Mouse (Mus musculus): ENCODE data around the gene Adgb.

Adgb gene

GRCm38 (mm10) chr10:10352184-10352583 lies 119.9 kb downstream of the Adgb start:
- no peak for DNase-seq (ENCODE audit: low spot score in 2 of 2)

DNA sequence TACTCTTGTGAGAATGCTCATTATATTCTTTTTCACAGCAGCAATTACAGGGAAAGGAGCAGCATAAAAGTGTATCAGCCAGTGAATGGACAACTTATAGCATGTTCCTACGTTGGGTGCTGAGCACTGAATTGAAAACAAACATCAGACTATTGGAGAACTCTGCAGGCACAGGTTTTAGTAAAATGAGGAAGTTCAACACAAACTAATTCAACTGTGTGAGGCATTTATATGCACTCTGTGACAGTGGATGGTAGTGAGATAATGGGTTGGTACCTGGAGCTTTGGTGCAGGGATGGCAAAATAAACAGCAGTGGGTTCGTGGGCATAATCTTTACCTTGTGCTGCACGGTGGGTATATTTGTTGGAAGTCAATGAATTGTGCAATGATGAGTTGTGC lies 121.6 kb downstream of the Adgb start:
- no peak for DNase-seq (ENCODE audit: low spot score in 2 of 2)

DNA sequence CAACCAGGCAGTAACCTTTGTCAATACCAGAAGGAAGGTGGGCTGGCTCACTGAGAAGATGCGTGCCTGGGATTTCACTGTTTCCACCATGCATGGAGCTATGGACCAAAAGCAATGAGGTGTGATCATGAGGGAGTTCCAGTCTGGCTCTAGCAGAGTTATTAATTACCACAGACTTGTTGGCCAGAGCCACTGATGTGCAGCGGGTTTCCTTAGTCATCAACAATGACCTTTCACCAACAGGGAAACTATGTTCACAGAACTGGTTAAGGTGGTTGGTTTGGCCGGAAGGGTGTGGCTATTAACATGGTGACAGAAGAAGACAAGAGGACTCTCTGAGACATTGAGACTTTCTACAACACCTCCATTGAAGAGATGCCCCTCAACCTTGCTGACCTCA lies 128.2 kb downstream of the Adgb start:
- no peak for DNase-seq (ENCODE audit: low spot score in 2 of 2)

DNA sequence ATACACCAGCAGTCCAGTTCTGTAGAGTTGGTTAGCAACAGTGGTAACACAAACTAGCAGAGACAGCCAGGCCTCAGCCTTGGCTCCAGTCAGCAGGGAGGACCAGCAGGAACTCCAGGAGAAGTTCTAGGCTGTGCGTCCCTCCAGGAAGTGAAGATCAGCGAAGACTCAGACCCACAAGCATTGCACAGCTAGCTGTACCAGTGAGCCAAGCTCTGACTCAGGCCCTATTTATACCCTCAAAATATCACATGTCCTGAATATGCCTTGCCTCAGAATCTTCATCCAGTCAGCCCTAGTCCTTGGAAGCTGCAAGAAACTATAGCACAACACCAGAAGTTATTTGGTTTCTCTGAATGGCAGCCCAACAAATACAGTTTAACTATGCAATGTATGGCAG lies 146.6 kb downstream of the Adgb start:
- peak; percentile 19 to 42 for DNase-seq (ENCODE audit: low spot score in 2 of 2)

DNA sequence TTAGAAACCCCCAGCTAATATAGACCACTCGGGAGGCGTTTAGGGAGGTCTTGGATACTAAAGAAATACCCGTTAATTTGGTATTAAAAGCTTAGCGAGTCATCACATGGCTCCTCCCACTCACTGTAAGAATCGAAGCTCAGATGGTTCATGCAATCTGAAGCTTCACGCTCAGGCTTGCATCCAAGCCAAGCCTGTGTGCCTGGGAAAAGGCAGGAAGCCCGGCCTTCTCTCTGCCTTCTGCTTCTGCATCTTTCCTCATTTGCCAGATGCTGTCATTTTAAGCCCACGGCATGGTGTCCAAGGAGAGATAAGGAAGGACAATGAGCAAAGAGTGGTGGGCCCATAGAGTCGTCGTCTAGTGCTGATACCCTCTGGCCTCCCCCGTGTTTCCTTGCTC lies 149.2 kb downstream of the Adgb start:
- no peak for DNase-seq (ENCODE audit: low spot score in 2 of 2)

DNA sequence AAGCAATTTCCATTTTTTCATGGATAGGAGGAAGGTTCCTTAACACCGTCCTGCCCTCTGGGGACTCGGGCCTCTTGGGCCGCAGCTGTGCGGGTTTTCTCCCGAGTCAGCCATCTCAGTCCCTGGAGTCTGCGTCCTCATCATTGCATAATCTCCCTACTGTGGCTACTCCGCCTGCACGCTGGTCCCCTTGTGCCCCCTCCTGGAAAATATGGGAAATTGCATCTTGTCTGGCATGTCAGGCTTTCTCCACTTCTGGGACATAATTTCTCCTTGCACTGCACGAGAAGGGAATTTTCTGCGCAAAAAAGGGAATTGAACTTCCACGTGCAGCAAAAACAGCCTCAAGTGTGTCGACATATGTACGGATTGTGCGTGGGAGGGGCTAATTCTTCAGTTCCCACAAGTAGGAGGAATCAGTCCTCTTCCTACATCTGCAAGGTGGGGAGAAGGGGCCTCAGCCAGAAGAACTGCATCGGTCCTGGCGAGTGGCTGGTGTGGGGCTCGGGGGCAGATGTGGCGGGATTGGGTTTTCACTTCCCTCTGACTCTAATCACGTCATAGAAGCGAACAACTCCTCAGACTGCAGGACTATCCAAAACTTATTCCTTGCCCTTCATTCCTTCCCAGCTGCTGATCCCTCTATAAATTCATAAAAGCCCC lies 150.9 kb downstream of the Adgb start:
- peak; percentile 71 to 74 for DNase-seq (ENCODE audit: low spot score in 2 of 2)

- DNase-seq (ENCODE audit: low spot score in 2 of 2): no peak
Observed at GRCm38 (mm10) chr10:10320364-10321083, 151.6 kb downstream of the Adgb start.

DNA sequence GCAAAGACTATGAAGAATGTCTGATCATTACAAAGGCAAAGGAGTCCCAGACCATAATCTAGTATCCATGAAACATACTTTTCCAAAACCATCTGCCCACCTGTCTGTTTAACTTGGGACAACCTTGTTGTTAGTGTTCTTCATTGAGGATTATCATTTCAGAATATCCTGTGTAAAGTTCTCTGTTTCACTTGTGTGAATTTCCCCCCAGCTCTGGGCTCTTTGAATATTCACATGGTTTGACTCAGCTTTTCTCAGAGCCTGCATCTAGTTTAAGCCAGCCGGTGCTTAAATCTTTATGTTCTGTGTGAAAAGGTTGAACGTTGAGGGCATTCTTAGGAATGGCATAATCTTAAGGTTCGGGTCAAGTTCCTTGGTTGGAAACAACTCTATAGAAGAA lies 154.0 kb downstream of the Adgb start:
- no peak for DNase-seq (ENCODE audit: low spot score in 2 of 2)

DNA sequence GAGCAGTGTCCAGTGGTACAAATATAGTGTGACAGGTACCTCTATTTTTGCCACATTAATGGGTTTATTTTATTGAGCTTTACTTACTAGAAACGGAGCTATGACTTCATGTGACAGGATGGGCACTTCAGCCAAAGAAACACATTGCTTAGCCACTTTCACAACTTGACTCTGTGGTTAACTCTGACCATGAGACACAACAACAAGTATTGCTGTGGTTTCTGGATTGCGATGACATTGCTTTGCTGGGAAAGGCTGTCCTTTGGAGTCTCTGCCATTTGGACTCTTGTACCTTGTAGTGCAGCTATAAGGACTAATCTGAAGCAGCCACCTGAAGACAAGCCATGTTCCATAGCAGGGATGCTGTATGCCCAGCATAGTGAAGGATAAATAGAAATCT lies 156.5 kb downstream of the Adgb start:
- DNase-seq (ENCODE audit: low spot score in 2 of 2): no peak

DNA sequence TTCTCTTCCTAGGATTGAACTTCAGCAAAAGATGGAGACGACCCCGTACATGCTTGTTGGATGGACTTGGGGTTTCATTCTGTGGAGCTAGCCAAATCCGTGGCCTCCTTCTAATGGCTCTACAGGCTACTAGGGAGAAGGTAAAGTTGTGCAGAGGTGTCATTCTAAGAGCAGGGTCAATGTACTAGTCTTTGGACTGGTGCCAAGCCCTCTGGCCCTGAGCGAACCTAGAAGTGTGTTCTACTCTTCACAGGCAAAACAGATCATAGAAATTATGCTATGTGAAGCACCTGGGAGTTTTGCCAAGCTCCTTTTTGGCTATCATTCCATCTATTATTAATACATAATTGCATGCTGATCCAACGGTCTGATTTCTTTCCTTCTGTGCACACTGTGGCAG lies 157.6 kb downstream of the Adgb start:
- no peak for DNase-seq (ENCODE audit: low spot score in 2 of 2)

GRCm38 (mm10) chr10:10309877-10310426 lies 162.2 kb downstream of the Adgb start:
- no peak for DNase-seq (ENCODE audit: low spot score in 2 of 2)

DNA sequence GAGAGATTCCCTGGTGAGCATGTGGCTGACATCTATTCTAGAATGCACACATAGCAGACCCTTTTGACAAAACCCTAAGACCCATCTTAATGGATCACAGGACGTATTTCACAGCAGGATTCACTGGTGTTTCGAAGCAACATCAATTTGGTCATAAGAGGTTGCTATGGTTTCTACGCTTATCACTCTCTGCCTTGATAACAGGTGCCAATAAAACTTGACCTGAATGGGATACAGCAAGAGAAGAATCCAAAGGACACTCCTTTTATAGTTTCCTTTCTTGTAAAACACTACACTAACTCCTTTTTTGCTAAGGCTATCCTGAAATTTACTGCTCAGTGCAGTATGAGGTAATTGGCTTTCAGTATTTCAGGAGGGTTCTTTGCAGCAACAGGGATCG lies 163.1 kb downstream of the Adgb start:
- DNase-seq (ENCODE audit: low spot score in 2 of 2): no peak

DNA sequence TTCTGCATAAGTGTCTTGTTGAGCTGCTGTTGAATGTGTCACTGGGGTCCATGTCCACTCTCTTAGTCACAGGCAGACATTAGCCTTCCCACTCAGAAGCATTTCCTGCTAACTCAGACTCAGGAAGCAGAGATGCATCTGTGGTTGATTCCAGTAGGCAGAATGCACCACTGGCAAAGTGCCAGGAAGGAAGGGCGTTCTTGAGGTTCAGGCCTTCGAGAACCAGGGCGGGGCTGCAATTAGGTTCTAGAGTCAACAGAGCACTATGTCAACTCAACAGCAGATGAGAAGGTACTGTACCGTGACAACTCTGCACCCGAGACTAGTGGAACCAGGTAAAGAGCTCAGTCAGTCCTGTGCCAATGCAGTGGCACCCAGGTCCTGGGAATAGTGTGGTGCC lies 164.7 kb downstream of the Adgb start:
- no peak for DNase-seq (ENCODE audit: low spot score in 2 of 2)

DNA sequence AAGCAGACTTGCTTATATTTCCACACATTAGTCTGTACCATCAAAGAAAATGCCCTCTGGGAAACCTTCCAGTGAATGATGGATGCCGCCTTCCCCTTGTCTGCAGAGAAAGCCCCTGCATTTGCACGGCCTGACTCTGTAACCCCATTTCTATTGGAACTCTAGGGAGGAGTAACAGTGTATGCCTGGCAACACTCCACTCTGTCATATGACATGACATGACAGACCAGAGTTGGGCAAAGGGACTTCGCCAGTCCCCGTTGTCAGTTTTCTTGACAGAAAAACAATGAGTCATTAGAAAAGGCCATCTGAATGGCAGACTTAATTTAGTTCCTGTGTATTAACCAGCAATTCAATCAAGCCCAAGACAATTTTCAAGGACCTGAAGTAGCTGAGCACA lies 167.8 kb downstream of the Adgb start:
- DNase-seq (ENCODE audit: low spot score in 2 of 2): no peak

GRCm38 (mm10) chr10:10301692-10302091 lies 170.4 kb downstream of the Adgb start:
- DNase-seq (ENCODE audit: low spot score in 2 of 2): no peak

- no peak for DNase-seq (ENCODE audit: low spot score in 2 of 2)
Observed at GRCm38 (mm10) chr10:10300915-10301439, 171.1 kb downstream of the Adgb start.

DNA sequence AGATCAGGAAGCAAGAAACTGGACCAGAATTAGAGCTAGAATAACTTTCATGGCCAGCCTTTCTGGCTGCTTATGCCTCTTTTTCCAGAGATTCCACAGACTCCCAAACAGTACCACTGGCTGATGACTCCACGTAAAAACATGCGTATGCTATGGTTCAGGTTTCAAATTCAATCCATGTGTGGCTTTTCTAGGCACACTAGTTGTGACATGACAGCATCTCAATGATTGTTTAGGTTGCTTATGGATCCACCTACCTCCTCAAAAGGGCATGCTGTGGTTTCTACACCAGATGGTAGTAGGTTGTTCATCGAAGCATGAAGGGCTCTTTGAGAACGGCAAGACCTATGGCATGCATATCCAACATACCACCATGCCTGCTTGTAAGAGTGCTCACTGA lies 172.1 kb downstream of the Adgb start:
- no peak for DNase-seq (ENCODE audit: low spot score in 2 of 2)

GRCm38 (mm10) chr10:10287221-10287867 lies 184.8 kb downstream of the Adgb start:
- no peak for DNase-seq (ENCODE audit: low spot score in 2 of 2)
